Mouse (Mus musculus) cerebellum, adult 18-20 months (tissue): ENCODE measurements around the gene Ly6g6d.

Source experiments
- DNase-seq, 2 experiments: peaks; one replicate each; pipeline ENCODE4 v3.0.0; 2021

Ly6g6d gene

DNA sequence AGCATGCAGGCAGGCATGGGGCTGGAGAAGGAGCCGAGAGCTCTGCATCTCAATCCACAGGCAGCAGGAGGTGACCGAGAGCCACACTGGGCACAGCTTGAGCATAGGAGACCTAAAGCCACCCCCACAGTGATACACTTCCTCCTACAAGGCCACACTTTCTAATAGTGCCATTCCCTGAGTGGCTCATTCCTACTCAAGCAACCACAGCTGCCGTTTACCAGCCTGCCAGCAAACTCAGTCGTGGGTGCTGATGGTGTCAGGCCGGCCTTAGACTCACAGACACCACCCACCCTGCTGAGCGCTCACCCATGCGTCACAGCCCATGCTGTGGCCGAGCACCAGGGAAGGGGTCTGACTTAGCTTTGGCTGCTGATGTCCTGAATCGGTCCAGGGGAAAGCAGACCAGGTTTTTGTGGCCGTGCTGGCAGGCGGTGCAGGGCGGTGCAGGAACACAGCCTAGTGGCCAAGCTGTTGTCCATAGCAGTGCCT lies 19.3 kb upstream of the Ly6g6d start:
- DNase-seq, result peak; percentile 74 to 75

- DNase-seq, result peak in 1 of 2 experiments; percentile 58
Measured at GRCm38 (mm10) chr17:35096597-35096996, 18.7 kb upstream of the Ly6g6d start.

GRCm38 (mm10) chr17:35094475-35095365 lies 16.9 kb upstream of the Ly6g6d start:
- no peak for DNase-seq

DNA sequence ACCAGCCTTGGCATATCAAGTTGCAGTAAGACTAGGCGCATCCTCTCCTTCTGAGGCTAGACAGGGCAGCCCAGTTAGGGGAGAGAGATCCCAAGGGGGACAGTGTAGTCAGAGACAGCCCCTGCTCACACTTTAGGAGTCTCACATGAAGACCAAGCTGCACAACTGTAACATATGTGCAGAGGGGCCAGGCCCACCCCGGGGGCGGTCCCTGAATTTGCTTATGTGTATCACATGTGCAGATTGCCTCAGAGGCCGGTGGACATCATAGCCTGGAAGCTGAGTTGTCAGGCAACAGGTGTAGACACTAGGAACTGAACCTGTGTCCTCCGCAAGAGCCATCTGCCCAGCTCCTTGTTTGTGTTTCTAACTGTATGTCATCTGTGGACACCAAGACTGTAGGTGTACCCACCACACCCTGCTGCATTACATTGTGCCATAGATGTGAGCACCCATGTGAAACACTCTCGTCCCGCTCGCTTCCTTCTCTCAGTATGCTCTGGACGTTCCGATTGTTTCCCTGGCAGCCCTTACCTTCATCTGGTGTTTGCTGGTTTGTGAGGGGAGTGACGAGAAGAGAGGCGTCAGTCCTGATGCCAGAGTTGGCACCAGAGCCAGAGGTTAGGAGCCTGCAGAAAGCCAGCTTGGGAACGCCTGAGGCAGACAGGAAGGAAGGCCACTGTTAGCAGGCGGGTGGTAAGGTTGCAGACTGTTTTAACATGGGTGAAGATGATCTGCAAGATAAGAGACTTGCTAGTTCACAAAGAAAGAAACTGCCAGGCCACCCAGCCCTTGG lies 14.7 kb upstream of the Ly6g6d start:
- no peak for DNase-seq

DNA sequence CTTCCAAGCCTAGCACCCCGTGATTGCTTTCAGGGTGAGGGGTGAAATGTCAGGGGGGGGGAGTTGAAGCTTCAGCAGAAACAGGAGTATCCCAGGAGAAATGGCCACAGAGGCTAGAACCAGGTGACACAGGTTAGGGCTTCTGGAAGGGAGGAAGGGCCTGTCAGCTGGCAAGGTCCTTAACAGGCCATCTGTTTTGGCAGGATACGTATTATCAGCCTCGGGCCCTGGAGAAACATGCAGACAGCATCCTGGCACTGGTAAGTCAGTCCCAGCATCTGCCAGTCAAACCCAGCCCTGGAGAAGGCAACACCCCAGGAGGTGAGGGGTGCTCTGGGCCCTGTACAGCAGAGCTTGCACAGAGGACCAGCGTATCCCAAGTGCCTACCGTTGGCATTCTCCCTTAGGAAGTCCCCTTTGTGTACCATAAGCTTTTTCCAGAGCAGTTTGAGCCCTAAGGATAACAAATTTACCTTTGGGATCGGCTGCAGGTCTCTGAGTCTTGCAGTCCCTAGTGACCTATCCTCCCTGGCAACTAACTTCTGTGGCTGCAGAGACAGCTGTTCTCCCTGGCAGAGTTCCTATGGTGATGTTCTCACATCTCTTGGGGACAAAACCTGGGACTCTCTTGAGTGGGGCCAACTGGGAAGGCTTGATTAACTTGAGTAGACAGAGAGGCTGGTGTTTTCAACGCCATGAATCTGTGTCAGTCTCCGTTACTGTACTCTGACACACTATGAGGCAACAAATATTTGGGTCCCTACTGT lies 12.5 kb upstream of the Ly6g6d start:
- peak; percentile 83 to 92 for DNase-seq

GRCm38 (mm10) chr17:35088825-35089644 lies 11.2 kb upstream of the Ly6g6d start, which contains the start of gene Abhd16a:
Gene Abhd16a (plus strand): TSS chr17:35089263.
- peak; percentile 97 for DNase-seq

- no peak for DNase-seq
Measured at GRCm38 (mm10) chr17:35088151-35088550, 10.3 kb upstream of the Ly6g6d start.

DNA sequence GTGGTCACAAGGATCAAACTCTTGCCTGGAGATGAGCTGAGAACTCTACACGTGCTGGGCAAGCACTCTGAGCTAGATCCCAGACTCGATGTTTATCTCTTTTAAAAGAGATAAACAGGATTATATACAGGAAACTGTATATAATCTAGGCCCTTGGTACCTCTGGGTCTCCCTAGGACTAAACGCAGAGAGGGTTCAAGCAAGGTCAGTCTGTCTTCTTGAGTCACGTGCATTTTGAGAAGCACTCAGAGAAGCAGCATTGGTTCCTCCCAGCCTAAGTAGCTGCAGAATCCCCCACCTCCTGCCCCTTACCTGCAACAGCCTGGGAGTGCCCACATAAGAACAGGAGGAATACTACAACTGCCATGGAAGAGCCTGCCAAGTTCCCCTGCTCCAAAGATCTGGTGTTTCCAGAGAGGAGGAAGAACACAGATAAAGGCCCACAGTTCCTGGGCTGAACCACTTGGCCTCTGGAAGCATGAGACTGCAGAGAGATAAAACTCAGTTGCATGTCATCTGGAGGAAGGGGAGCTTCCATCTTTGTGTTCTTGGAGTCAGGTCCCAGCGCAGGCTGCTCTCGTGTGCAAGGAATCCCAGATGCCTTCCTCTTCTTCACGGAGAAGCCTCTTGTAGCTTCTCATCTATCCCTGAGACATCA lies 7.5 kb upstream of the Ly6g6d start, which contains the start of gene Ly6g6f:
Gene Ly6g6f (minus strand): TSS at position 403 of the 658 bp plus-strand sequence.
- DNase-seq, result no peak

DNA sequence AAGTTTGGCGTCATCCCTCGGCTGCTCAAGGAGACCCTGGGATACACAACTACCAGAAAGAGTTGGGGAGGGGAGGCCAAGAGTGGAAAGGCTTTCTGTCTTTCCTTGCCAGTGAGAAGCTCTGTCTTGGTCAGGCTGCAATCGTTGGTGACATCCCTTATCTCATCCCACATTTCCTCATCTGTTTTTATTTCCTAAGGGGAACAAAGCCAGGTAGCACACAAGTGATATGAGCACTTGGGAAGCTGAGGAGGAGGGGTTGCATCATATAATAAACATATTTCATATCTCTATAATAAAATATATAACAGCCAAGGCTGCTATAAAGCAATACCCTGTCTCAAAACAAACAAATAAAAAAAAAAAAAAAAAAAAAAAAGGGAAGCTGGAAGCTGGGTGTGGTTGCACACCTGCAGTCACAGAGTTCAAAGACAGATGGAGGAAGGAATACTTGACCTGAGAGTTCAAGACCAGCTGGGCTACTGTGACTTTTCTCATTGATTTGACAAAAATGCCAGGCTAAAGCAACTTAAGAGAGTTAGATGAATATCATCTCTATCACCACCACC lies 6.1 kb upstream of the Ly6g6d start:
- DNase-seq, result no peak

- DNase-seq, result peak; percentile 74 to 82
Measured at GRCm38 (mm10) chr17:35082841-35083576, 5.1 kb upstream of the Ly6g6d start.

DNA sequence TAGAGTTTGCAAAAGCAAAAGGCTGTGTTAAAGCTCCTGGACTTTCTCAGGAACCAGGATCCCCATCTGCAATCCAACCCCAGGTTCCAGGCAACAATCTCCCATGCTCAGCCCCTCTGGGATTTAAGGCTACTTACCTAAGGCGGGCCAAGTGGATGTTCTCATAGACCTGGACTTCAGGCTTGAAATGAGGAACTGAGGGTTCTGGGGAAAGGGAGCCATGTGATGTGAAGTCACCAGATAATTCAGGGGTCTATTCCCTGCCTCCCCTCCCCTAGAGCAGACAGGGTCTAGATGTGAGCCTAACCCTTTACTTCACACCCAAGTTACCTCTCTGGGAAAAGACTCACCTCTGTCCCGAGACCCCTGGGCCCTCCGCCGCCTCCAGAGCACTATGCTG lies 2.8 kb upstream of the Ly6g6d start:
- DNase-seq, result no peak

GRCm38 (mm10) chr17:35080248-35080647 lies 2.4 kb upstream of the Ly6g6d start:
- DNase-seq, result no peak

DNA sequence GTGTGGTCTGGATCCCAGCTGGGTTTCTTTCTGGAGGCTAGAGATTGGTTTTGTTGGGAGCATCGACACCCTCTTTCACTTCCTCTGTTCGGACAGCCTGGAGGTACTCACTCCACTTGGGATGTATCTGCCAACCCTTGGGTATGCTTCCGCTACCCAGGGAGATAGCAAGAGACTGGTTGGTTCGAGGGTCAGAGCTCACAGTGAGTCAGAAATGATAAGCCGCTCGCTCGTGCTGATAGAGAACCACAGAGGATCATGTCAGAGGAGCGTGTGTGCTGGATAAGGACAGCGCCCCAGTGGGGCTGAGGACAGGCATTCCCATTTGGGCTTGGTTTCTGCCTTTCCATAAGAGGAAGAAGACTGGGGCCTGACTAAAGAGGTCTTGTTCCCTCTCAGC lies 1.9 kb upstream of the Ly6g6d start:
- DNase-seq, result no peak

- peak in 1 of 2 experiments; percentile 29 for DNase-seq
Measured at GRCm38 (mm10) chr17:35077285-35077684, 580 bp downstream of the Ly6g6d start.

- DNase-seq, result no peak
Measured at GRCm38 (mm10) chr17:35076507-35077176, 1.2 kb downstream of the Ly6g6d start, which contains the start of gene Ly6g6e. Gene Ly6g6e (plus strand): TSS chr17:35076902.

GRCm38 (mm10) chr17:35074097-35074496 lies 3.8 kb downstream of the Ly6g6d start:
- DNase-seq, result peak; percentile 84 to 88

- DNase-seq, result peak in 1 of 2 experiments; percentile 42
Measured at GRCm38 (mm10) chr17:35071454-35071853, 6.4 kb downstream of the Ly6g6d start.

DNA sequence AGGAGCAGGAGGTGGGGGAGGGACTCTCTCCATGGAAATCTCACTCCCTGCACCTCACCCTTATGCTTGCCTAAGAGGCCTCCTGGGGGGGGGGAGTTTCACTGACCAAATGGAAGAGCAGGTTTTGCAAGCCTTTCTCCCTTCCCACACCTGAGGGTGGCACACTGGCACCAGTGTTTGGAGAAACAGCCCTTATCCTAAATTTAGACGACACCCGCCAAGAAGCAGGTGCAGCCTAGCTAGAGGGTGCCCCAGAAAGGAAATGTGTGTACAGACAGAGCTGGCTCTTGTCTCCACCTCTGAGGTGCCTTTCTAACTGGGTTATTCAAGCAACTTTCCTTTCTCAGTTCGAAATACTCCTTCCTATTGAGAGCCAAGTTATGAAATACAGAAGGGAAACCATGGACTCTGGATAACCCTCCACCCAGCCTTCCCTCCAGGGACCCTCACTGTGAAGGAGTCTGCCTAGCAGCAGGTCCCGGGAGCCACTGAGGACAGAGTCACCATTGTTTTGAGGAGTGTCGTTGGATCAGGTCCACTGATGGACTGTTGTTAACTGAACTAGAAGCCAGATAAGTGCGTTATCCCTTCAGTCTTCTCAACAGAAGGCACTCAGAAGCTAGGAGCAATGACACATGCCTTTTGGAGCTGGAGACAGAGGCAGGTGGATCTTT lies 7.2 kb downstream of the Ly6g6d start:
- peak; percentile 84 to 95 for DNase-seq
